Comparison of ENCODE assay signal across 8 mouse cellular contexts in the genomic region with DNA sequence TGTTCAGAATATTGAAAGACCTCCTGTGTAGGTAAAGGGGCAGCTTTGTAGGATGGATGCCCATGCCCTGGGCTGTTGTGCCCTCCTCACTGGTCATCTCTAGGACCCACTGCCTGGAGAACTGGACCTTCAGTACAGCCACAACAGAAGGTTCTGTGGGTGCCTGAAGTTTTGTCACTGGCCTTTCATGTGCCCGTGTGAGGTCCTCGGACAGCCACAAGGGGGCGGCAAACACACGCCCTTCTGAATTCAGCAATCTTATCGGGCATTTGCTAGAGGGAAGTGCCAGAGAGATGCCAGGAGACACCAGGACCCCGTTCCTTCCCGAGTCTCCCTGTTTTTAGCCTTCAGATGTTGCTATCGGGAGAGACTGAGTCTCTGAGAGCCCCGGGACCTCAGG. TPM values are rescaled to one million over a fixed set of nuclear protein-coding genes. Genes with fewer than 3 reads are reported as not detected.
DNase-seq lines count a peak whose midpoint lies in the region; ATAC-seq lines count a peak whose summit lies in the region.

No protein-coding gene starts in this region.

- no peaks in the 10 kb centered on the region for H3K9me3 ChIP-seq in heart, embryonic 13.5 days
- no peaks in the 10 kb centered on the region for H3K9me3 ChIP-seq in lung, embryonic 15.5 days

- no peak overlapping the region for H3K4me3 ChIP-seq in heart, embryonic 13.5 days
- no peak overlapping the region for H3K4me3 ChIP-seq in lung, embryonic 15.5 days

- no peak overlapping the region for H3K9ac ChIP-seq in heart, embryonic 13.5 days
- no peak overlapping the region for H3K9ac ChIP-seq in lung, embryonic 15.5 days

- H3K4me2 ChIP-seq in heart, embryonic 13.5 days = peak overlapping the region; percentile 36; the same call in 1 of the 2 replicates
- 0 out of 2 replicates have a peak overlapping the region, but pooled peaks have one; percentile 16 for H3K4me2 ChIP-seq in lung, embryonic 15.5 days

- peaks cover 8% of the 10 kb centered on the region for H3K27me3 ChIP-seq in heart, embryonic 13.5 days (replicated peaks)
- no peaks in the 10 kb centered on the region for H3K27me3 ChIP-seq in lung, embryonic 15.5 days

- WGBS in heart, embryonic 13.5 days = 2% methylated on average over 9 of the region's 9 CpGs
- WGBS in lung, embryonic 15.5 days = 0% methylated on average over 9 of the region's 9 CpGs

- DNase-seq in CD4-positive, CD25-positive, alpha-beta regulatory T cell, adult 2 months (ENCODE audit: low read depth, low spot score) = peak; percentile 88
- DNase-seq in adrenal gland, adult 8-10 months = peak; percentile 61
- DNase-seq in embryo, embryonic 11.5 days (ENCODE audit: low read depth, low spot score) = peak; percentile 61
- peak; percentile 40 to 83 for DNase-seq in layer of hippocampus, adult 18-20 months (ENCODE audit: low spot score in 2 of 2)
- DNase-seq in retina, embryonic 14.5 days (ENCODE audit: low spot score) = peak; percentile 91
- peak; percentile 71 to 76 for DNase-seq in thymus, postnatal 36 days

- no peak overlapping the region for H3K27ac ChIP-seq in heart, embryonic 13.5 days (replicated peaks)
- H3K27ac ChIP-seq in lung, embryonic 15.5 days = no peak overlapping the region

- H3K4me1 ChIP-seq in heart, embryonic 13.5 days = no peaks in the 10 kb centered on the region
- no peaks in the 10 kb centered on the region for H3K4me1 ChIP-seq in lung, embryonic 15.5 days

- H3K36me3 ChIP-seq in heart, embryonic 13.5 days = no peaks in the 10 kb centered on the region
- H3K36me3 ChIP-seq in lung, embryonic 15.5 days = no peaks in the 10 kb centered on the region

- ATAC-seq in heart, embryonic 13.5 days (ENCODE audit: extremely low read depth, insufficient number of reproducible peaks, low FRiP score, low TSS enrichment) = no peak
- no peak for ATAC-seq in lung, embryonic 15.5 days (ENCODE audit: borderline replicate concordance, extremely low read depth, low FRiP score, low TSS enrichment)

RNA-seq across cellular contexts. Expression of gene Ephx1, which starts 32.9 kb away (rescaled TPM):
- total RNA-seq in adrenal gland, adult 8-10 months (2022) = 100 to 1,000 TPM; 324 to 382 (median 360) TPM
- 5.6 and 6.0 TPM in 2 replicates for polyA plus RNA-seq in heart, embryonic 13.5 days (2015; fragmentation: Nextera tagmentation; extraction: Ambion mirVana)
- total RNA-seq in layer of hippocampus, adult 18-20 months (2021) = 10 to 100 TPM; 32.2 to 33.3 TPM
- 6.3 and 7.2 TPM in 2 replicates for polyA plus RNA-seq in lung, embryonic 15.5 days (2015; fragmentation: Nextera tagmentation; extraction: Ambion mirVana)

RNA-seq across cellular contexts. Expression of gene Tmem63a, which starts 45.6 kb away (rescaled TPM):
- 10 to 100 TPM; 79.6 to 95.9 (median 87.5) TPM for total RNA-seq in adrenal gland, adult 8-10 months (2022)
- polyA plus RNA-seq in heart, embryonic 13.5 days (2015; fragmentation: Nextera tagmentation; extraction: Ambion mirVana) = 7.7 and 8.6 TPM in 2 replicates
- total RNA-seq in layer of hippocampus, adult 18-20 months (2021) = 10 to 100 TPM; 27.0 to 28.3 TPM
- 13.9 and 15.4 TPM in 2 replicates for polyA plus RNA-seq in lung, embryonic 15.5 days (2015; fragmentation: Nextera tagmentation; extraction: Ambion mirVana)

RNA-seq across cellular contexts. Expression of gene Lefty1, which starts 52.9 kb away (rescaled TPM):
- 10 to 100 TPM in 3 of 4 experiments, 1 to 10 TPM in 1; 5.8 to 22.3 (median 14.0) TPM for total RNA-seq in adrenal gland, adult 8-10 months (2022)
- polyA plus RNA-seq in heart, embryonic 13.5 days (2015; fragmentation: Nextera tagmentation; extraction: Ambion mirVana) = 1.2 and 1.4 TPM in 2 replicates
- 10 to 100 TPM in 1 of 2 experiments, 1 to 10 TPM in 1; 8.5 to 15.2 TPM for total RNA-seq in layer of hippocampus, adult 18-20 months (2021)
- polyA plus RNA-seq in lung, embryonic 15.5 days (2015; fragmentation: Nextera tagmentation; extraction: Ambion mirVana) = 1.2 and 1.7 TPM in 2 replicates

Comparison
In these comparisons a context has a peak if more than half of its experiments do, and no peak if none do; other contexts are left out.
1. RNA of gene Ephx1, which starts 32.9 kb away (total RNA-seq): 324 to 382 TPM in adrenal gland, adult 8-10 months; 32.2 to 33.3 TPM in layer of hippocampus, adult 18-20 months; every median in the first group is over 4 times any median in the second.
2. Peak in every context shown above with its lines, with median percentiles within 50 percentile points of each other: DNase-seq.